Mouse (Mus musculus) ES-E14 (cell line): ENCODE measurements around the gene Rsph6a.

Experiments
- CHD2 ChIP-seq: IDR thresholded peaks from 2 replicates; pipeline ENCODE4 v1.6.1; 2014; ENCODE audit warnings: mild to moderate bottlenecking, low read depth, low read length, inconsistent platforms
- HCFC1 ChIP-seq: IDR thresholded peaks from 2 replicates; pipeline ENCODE4 v1.6.1; 2012; ENCODE audit warnings: low read length, inconsistent platforms, borderline replicate concordance; ENCODE audit not compliant: insufficient read depth
- MAFK ChIP-seq: IDR thresholded peaks from 2 replicates; pipeline ENCODE4 v1.6.1; 2014; ENCODE audit warnings: mild to moderate bottlenecking, low read depth, low read length, inconsistent platforms; ENCODE audit not compliant: insufficient read depth
- ZC3H11A ChIP-seq: IDR thresholded peaks from 2 replicates; pipeline ENCODE4 v1.6.1; 2012; ENCODE audit warnings: low read depth, mild to moderate bottlenecking, inconsistent platforms, low read length, borderline replicate concordance
- ZNF384 ChIP-seq: IDR thresholded peaks from 2 replicates; pipeline ENCODE4 v1.6.1; 2012; ENCODE audit warnings: low read depth, low read length, inconsistent platforms

- TF ChIP-seq MAFK (no peak), CHD2 (no peak), ZC3H11A (no peak), HCFC1 (no peak), ZNF384 (no peak)
These were observed 13.4 kb downstream of the Rsph6a start for GRCm38 (mm10) chr7:19067935-19068334.
